Mouse (Mus musculus): ENCODE measurements around the gene Rnf213.

DNA sequence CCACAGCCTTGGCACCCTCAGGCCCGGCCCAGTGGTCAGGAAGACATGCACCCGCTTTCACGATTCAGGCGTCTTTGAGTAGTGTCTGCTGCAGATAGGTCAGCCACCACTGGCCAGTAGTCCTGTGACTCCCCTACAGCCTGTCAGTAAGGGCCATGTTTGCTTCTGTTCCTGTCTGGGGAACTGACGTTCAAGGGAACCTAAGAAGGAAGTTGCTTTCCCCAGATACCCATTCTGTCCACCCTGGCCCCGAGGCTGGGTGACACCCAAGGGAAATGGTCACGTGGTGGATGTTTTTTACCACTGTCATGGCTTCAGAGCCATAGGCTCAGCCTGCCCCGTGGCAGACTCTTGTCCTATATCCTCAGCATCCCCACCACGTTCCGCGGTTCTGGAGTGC is 15.6 kb upstream of the Rnf213 start:
- TF ChIP-seq EP300 (IDR thresholded peaks at IDR 0.05; ENCODE audit: low read depth), result no peak
- TF ChIP-seq CTCF (IDR thresholded peaks at IDR 0.05; ENCODE audit: low read depth), result no peak
